Mouse (Mus musculus): ENCODE results near the gene Elp1. TPM values are rescaled to one million over a fixed set of nuclear protein-coding genes. Genes with fewer than 3 reads are reported as not detected.

The Elp1 gene
- polyA plus RNA-seq, 1 experiment: 23.5 TPM

DNA sequence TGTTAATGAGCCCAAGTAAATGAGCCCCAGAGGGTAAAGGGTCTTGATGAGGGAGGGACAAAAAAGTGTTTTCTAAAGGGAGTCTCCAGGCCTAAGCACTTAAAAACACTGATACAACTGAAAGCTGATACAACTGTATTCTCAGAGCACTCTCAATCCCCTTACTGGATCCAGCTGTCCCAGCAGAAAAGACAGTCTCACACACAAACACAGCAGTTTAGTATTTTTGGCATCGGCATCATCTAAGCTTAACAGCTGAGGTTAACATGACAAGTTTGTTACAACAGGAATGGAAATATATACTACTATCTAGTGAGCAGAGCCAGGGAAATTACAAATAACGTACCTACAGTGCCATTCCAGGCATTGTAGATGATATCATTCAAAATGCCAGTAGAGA is 55.8 kb downstream of the Elp1 start:
- Histone ChIP-seq H3ac (ENCODE audit: control insufficient read depth, insufficient read length) (no peak overlapping the region), H3K79me2 (ENCODE audit: control insufficient read depth, insufficient read depth) (no peaks in the 10 kb centered on the region), H3K4me2 (ENCODE audit: low read depth) (no peak overlapping the region), H3K4me3 (no peak overlapping the region), H3K36me3 (ENCODE audit: control insufficient read depth, insufficient read depth) (peaks cover 42% of the 10 kb centered on the region), H3K27me3 (ENCODE audit: control insufficient read depth, insufficient read depth, insufficient read length) (no peaks in the 10 kb centered on the region)
- TF ChIP-seq TCF12 (IDR thresholded peaks at IDR 0.05; ENCODE audit: insufficient read depth, poor library complexity, severe bottlenecking) (no peak), MYOD1 (IDR thresholded peaks at IDR 0.05; ENCODE audit: control insufficient read depth in 1 of 3, insufficient read length in 2 of 3, low read depth in 2 of 3) (peak in 2 of 3 experiments; percentile 5 to 59), MYOG (IDR thresholded peaks at IDR 0.05; ENCODE audit: control insufficient read depth in 1 of 3, insufficient read depth in 1 of 3, insufficient read length in 2 of 3, low read depth in 2 of 3) (peak in 1 of 3 experiments; percentile 81)

DNA sequence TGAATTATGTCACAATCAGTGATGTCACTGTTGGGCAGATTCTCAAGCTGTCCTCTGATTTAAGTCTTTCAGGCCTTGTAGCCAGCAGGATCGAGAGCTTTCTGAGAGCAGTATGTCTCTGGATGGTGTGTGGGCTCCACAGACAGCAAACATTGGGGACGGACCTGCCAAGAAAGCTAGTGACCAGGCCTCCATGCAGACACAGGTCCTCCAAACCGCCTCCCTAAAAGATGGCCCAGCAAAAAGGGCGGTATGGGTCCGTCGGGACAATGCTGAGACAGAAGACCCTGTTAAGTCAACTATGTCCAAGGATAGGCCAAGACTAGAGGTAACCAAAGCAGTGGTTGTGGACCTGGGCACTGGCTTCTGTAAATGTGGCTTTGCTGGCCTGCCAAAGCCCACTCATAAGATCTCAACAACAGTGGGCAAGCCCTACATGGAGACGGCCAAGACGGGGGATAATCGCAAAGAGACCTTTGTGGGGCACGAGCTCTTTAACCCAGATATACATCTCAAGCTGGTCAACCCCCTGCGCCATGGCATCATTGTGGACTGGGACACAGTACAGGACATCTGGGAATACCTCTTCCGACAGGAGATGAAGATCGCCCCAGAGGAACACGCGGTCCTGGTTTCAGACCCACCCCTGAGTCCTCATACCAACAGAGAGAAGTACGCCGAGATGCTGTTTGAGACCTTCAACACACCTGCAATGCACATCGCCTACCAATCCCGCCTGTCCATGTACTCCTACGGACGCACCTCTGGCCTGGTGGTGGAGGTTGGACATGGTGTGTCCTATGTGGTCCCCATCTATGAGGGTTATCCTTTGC is 58.6 kb downstream of the Elp1 start, which contains the start of gene Actl7a:
Gene Actl7a, plus strand, starts transcription at position 51 of the 833 bp plus-strand sequence.
- Histone ChIP-seq H3K4me3 (no peak within 1 kb of the TSS), H3K27me3 (ENCODE audit: control insufficient read depth, insufficient read depth, insufficient read length) (no peaks in the 10 kb centered on the region), H3K36me3 (ENCODE audit: control insufficient read depth, insufficient read depth) (peaks cover 16% of the 10 kb centered on the region), H3ac (ENCODE audit: control insufficient read depth, insufficient read length) (no peak within 1 kb of the TSS), H3K79me2 (ENCODE audit: control insufficient read depth, insufficient read depth) (no peaks in the 10 kb centered on the region), H3K4me2 (ENCODE audit: low read depth) (no peak within 1 kb of the TSS)
- no peak for TF ChIP-seq POLR2A (IDR thresholded peaks at IDR 0.05; ENCODE audit: insufficient read length, low read depth)
- no peak for TF ChIP-seq TCF3 (IDR thresholded peaks at IDR 0.05; ENCODE audit: insufficient read length, low read depth)
- no peak for TF ChIP-seq MAX (IDR thresholded peaks at IDR 0.05; ENCODE audit: low read depth)
- TF ChIP-seq POLR2AphosphoS2 (IDR thresholded peaks at IDR 0.05; ENCODE audit: insufficient read length, low read depth): no peak
- no peak for TF ChIP-seq TCF12 (IDR thresholded peaks at IDR 0.05; ENCODE audit: insufficient read depth, poor library complexity, severe bottlenecking)
- no peak for TF ChIP-seq MYOD1 (IDR thresholded peaks at IDR 0.05; ENCODE audit: control insufficient read depth in 1 of 3, insufficient read length in 2 of 3, low read depth in 2 of 3)
- TF ChIP-seq CEBPB (IDR thresholded peaks at IDR 0.05; ENCODE audit: insufficient read depth, poor library complexity, severe bottlenecking): no peak
- no peak for TF ChIP-seq MYOG (IDR thresholded peaks at IDR 0.05; ENCODE audit: control insufficient read depth in 1 of 3, insufficient read depth in 1 of 3, insufficient read length in 2 of 3, low read depth in 2 of 3)
- no peak for TF ChIP-seq REST (IDR thresholded peaks at IDR 0.05; ENCODE audit: insufficient read depth, insufficient read length)
- TF ChIP-seq USF1 (IDR thresholded peaks at IDR 0.05; ENCODE audit: low read depth): no peak
- TF ChIP-seq E2F4 (IDR thresholded peaks at IDR 0.05; ENCODE audit: insufficient read depth): no peak
- TF ChIP-seq SRF (IDR thresholded peaks at IDR 0.05; ENCODE audit: control insufficient read depth, insufficient read length, low read depth): no peak

DNA sequence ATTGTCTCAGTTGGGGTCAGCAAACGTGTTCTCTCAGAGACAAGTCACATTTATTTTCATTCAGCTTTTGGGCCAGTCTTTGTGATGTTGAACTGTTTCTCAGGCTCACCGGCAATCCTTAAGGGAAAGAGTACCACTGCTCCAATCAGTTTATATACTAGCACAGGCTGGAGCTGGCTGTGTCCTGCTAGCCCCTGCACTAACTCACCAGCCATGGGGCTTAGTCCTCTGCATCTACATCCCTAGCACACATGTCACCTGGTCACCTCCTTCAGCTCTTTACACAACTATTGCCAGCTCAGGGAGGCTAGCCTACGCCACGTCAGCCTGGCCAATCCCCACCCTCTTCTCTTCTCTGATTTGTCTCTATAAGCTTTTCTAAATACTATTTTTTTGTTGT is 59.4 kb downstream of the Elp1 start:
- Histone ChIP-seq H3K4me2 (ENCODE audit: low read depth) (no peak overlapping the region), H3K36me3 (ENCODE audit: control insufficient read depth, insufficient read depth) (peaks cover 13% of the 10 kb centered on the region), H3K27me3 (ENCODE audit: control insufficient read depth, insufficient read depth, insufficient read length) (no peaks in the 10 kb centered on the region), H3K79me2 (ENCODE audit: control insufficient read depth, insufficient read depth) (no peaks in the 10 kb centered on the region), H3K4me3 (no peak overlapping the region), H3ac (ENCODE audit: control insufficient read depth, insufficient read length) (no peak overlapping the region)
- TF ChIP-seq E2F4 (IDR thresholded peaks at IDR 0.05; ENCODE audit: insufficient read depth) (no peak), POLR2AphosphoS2 (IDR thresholded peaks at IDR 0.05; ENCODE audit: insufficient read length, low read depth) (peak; percentile 60)

DNA sequence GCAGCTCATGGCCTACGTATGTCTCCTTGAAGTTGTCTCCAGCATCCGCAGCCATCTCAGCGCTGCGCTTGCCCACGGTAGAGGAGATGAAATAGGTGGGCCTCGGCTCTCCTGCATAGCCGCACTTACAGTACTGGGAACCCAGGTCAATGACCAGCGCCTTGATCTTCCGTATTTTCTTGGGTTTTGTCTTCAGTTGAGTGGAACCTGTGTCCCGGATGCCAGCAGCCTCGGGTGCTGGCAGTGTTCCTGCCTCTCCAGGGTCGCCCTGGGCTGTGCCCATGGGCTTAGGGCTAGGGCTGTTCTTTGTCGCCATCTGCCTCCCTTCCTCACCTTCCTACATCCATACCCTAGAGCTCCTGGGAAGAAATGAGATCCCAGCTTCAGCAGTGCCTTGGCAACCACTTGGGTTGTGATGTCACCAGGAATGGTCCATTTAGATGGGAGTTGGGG is 61.1 kb downstream of the Elp1 start, which contains the start of gene Actl7b:
Gene Actl7b, minus strand, starts transcription at position 403 of the 453 bp plus-strand sequence.
- Histone ChIP-seq H3K36me3 (ENCODE audit: control insufficient read depth, insufficient read depth) (peaks cover 13% of the 10 kb centered on the region), H3K79me2 (ENCODE audit: control insufficient read depth, insufficient read depth) (no peaks in the 10 kb centered on the region), H3K4me2 (ENCODE audit: low read depth) (no peak within 1 kb of the TSS), H3K27me3 (ENCODE audit: control insufficient read depth, insufficient read depth, insufficient read length) (no peaks in the 10 kb centered on the region), H3ac (ENCODE audit: control insufficient read depth, insufficient read length) (no peak within 1 kb of the TSS), H3K4me3 (no peak within 1 kb of the TSS)
- TF ChIP-seq MYOG (IDR thresholded peaks at IDR 0.05; ENCODE audit: control insufficient read depth in 1 of 3, insufficient read depth in 1 of 3, insufficient read length in 2 of 3, low read depth in 2 of 3) (no peak), TCF12 (IDR thresholded peaks at IDR 0.05; ENCODE audit: insufficient read depth, poor library complexity, severe bottlenecking) (no peak), POLR2AphosphoS2 (IDR thresholded peaks at IDR 0.05; ENCODE audit: insufficient read length, low read depth) (no peak), E2F4 (IDR thresholded peaks at IDR 0.05; ENCODE audit: insufficient read depth) (no peak), USF1 (IDR thresholded peaks at IDR 0.05; ENCODE audit: low read depth) (no peak), CEBPB (IDR thresholded peaks at IDR 0.05; ENCODE audit: insufficient read depth, poor library complexity, severe bottlenecking) (no peak)

DNA sequence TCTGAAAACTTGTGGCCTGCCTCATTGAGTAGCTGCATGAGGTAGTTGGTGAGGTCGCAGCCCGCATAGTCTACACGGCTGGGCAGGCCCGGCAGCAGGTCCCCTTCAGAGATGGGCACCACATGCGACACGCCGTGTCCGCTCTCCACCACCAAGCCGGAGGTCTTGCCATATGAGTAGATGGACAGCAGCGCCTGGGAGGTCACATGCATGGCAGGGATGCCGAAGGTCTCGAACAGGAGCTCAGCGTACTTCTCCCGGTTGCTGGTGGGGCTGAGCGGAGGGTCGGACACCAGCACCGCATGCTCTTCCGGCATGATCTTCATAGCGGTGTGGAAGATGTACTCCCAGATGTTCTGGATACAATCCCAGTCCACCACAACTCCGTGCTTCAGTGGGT is 61.5 kb downstream of the Elp1 start:
- no peak overlapping the region for H3ac ChIP-seq (ENCODE audit: control insufficient read depth, insufficient read length)
- peaks cover 13% of the 10 kb centered on the region for H3K36me3 ChIP-seq (ENCODE audit: control insufficient read depth, insufficient read depth)
- H3K27me3 ChIP-seq (ENCODE audit: control insufficient read depth, insufficient read depth, insufficient read length): no peaks in the 10 kb centered on the region
- H3K4me3 ChIP-seq: no peak overlapping the region
- no peaks in the 10 kb centered on the region for H3K79me2 ChIP-seq (ENCODE audit: control insufficient read depth, insufficient read depth)
- H3K4me2 ChIP-seq (ENCODE audit: low read depth): no peak overlapping the region
- no peak for TF ChIP-seq TCF12 (IDR thresholded peaks at IDR 0.05; ENCODE audit: insufficient read depth, poor library complexity, severe bottlenecking)
- TF ChIP-seq POLR2A (IDR thresholded peaks at IDR 0.05; ENCODE audit: insufficient read length, low read depth): no peak
- no peak for TF ChIP-seq MAX (IDR thresholded peaks at IDR 0.05; ENCODE audit: low read depth)
- no peak for TF ChIP-seq E2F4 (IDR thresholded peaks at IDR 0.05; ENCODE audit: insufficient read depth)
- no peak for TF ChIP-seq SRF (IDR thresholded peaks at IDR 0.05; ENCODE audit: control insufficient read depth, insufficient read length, low read depth)
- no peak for TF ChIP-seq MYOD1 (IDR thresholded peaks at IDR 0.05; ENCODE audit: control insufficient read depth in 1 of 3, insufficient read length in 2 of 3, low read depth in 2 of 3)
- no peak for TF ChIP-seq USF1 (IDR thresholded peaks at IDR 0.05; ENCODE audit: low read depth)
- no peak for TF ChIP-seq REST (IDR thresholded peaks at IDR 0.05; ENCODE audit: insufficient read depth, insufficient read length)
- no peak for TF ChIP-seq CEBPB (IDR thresholded peaks at IDR 0.05; ENCODE audit: insufficient read depth, poor library complexity, severe bottlenecking)
- no peak for TF ChIP-seq TCF3 (IDR thresholded peaks at IDR 0.05; ENCODE audit: insufficient read length, low read depth)
- TF ChIP-seq MYOG (IDR thresholded peaks at IDR 0.05; ENCODE audit: control insufficient read depth in 1 of 3, insufficient read depth in 1 of 3, insufficient read length in 2 of 3, low read depth in 2 of 3): no peak
- no peak for TF ChIP-seq POLR2AphosphoS2 (IDR thresholded peaks at IDR 0.05; ENCODE audit: insufficient read length, low read depth)

Data from myocyte (in vitro differentiated cells).